Mouse (Mus musculus) heart, postnatal 14 days (tissue): ENCODE measurements around the gene Tmc6. TPM values are rescaled to one million over a fixed set of nuclear protein-coding genes. Genes with fewer than 3 reads are reported as not detected.

ENCODE experiments used
- DNase-seq, 2 experiments: peaks; one replicate each; pipeline ENCODE4 v3.0.0; 2021 to 2022
- intact Hi-C: fragments of 180-260 bp; cut with DNase I; formaldehyde crosslinking; loops from one replicate; pipeline ENCODE4 v1.15.1; 2025
- total RNA-seq, 2 experiments: library from RNA; stranded (reverse); gene quantifications; 2 replicates each; pipeline ENCODE4 v1.2.3; 2021

Gene Tmc6
- total RNA-seq, 2 experiments from 2014 or later, result 27.0 to 30.2 TPM

- intact Hi-C loops, result no loop called here
- no peak for DNase-seq
These were observed 16.6 kb downstream of the Tmc6 start for GRCm38 (mm10) chr11:117765361-117765760.

- peak in 1 of 2 experiments; percentile 33 for DNase-seq
- intact Hi-C loops, result no loop called here
These were observed 17.7 kb downstream of the Tmc6 start for GRCm38 (mm10) chr11:117764319-117764718.

GRCm38 (mm10) chr11:117762246-117762645, 19.8 kb downstream of the Tmc6 start:
- peak; percentile 34 to 57 for DNase-seq
- intact Hi-C loops, result no loop called here

- no peak for DNase-seq
- intact Hi-C loops, result no loop called here
These were observed 20.2 kb downstream of the Tmc6 start for GRCm38 (mm10) chr11:117761801-117762200.

- intact Hi-C loops, result no loop called here
- DNase-seq, result no peak
These were observed 21.5 kb downstream of the Tmc6 start for GRCm38 (mm10) chr11:117760374-117761119.

GRCm38 (mm10) chr11:117759267-117759666, 22.7 kb downstream of the Tmc6 start:
- intact Hi-C loops, result no loop called here
- no peak for DNase-seq

- no peak for DNase-seq
- intact Hi-C loops, result no loop called here
These were observed 26.1 kb downstream of the Tmc6 start for GRCm38 (mm10) chr11:117755891-117756290.

- intact Hi-C loops, result no loop called here
- no peak for DNase-seq
These were observed 30.5 kb downstream of the Tmc6 start for GRCm38 (mm10) chr11:117751544-117751943.

GRCm38 (mm10) chr11:117749414-117749813, 32.6 kb downstream of the Tmc6 start:
- DNase-seq, result no peak

GRCm38 (mm10) chr11:117748628-117749027, 33.4 kb downstream of the Tmc6 start:
- DNase-seq, result no peak
- intact Hi-C loops, result no loop called here

More at GRCm38 (mm10) chr11:117749414-117749813, 32.6 kb downstream of the Tmc6 start:
- intact Hi-C loops, result no loop called here

GRCm38 (mm10) chr11:117743454-117744030, 38.5 kb downstream of the Tmc6 start:
- intact Hi-C loops, result no loop called here
- DNase-seq, result no peak

- intact Hi-C loops, result no loop called here
- DNase-seq, result no peak
These were observed 39.3 kb downstream of the Tmc6 start for GRCm38 (mm10) chr11:117742715-117743114.

GRCm38 (mm10) chr11:117742243-117742642, 39.8 kb downstream of the Tmc6 start:
- no peak for DNase-seq
- intact Hi-C loops, result no loop called here

GRCm38 (mm10) chr11:117741128-117741527, 40.9 kb downstream of the Tmc6 start:
- intact Hi-C loops, result no loop called here
- no peak for DNase-seq

- intact Hi-C loops, result no loop called here
These were observed 43.9 kb downstream of the Tmc6 start for GRCm38 (mm10) chr11:117738123-117738522.

GRCm38 (mm10) chr11:117736037-117736689, 45.8 kb downstream of the Tmc6 start:
- DNase-seq, result no peak
- intact Hi-C loops, result no loop called here

More at GRCm38 (mm10) chr11:117738123-117738522, 43.9 kb downstream of the Tmc6 start:
- no peak for DNase-seq

- DNase-seq, result no peak
- intact Hi-C loops, result no loop called here
These were observed 50.5 kb downstream of the Tmc6 start for GRCm38 (mm10) chr11:117731470-117731869.

GRCm38 (mm10) chr11:117730490-117730838, 51.5 kb downstream of the Tmc6 start:
- no peak for DNase-seq
- intact Hi-C loops, result no loop called here

GRCm38 (mm10) chr11:117729798-117730489, 52.1 kb downstream of the Tmc6 start:
- intact Hi-C loops, result no loop called here
- DNase-seq, result no peak

- intact Hi-C loops, result no loop called here
These were observed 52.7 kb downstream of the Tmc6 start for GRCm38 (mm10) chr11:117729341-117729740.

GRCm38 (mm10) chr11:117728841-117729240, 53.2 kb downstream of the Tmc6 start:
- intact Hi-C loops, result no loop called here
- DNase-seq, result peak; percentile 53 to 67

More at GRCm38 (mm10) chr11:117729341-117729740, 52.7 kb downstream of the Tmc6 start:
- DNase-seq, result no peak
